Mouse (Mus musculus) E14TG2a.4 (cell line): ENCODE results near the gene Sod1.

Experiments
- CTCF ChIP-seq: conservative IDR thresholded peaks from 2 replicates; pipeline ENCODE4 v1.5.1; 2014; ENCODE audit warnings: low read length
- NANOG ChIP-seq: IDR thresholded peaks from 2 replicates; pipeline ENCODE4 v1.6.1; 2014; ENCODE audit warnings: borderline replicate concordance, low read length, mixed read lengths

DNA sequence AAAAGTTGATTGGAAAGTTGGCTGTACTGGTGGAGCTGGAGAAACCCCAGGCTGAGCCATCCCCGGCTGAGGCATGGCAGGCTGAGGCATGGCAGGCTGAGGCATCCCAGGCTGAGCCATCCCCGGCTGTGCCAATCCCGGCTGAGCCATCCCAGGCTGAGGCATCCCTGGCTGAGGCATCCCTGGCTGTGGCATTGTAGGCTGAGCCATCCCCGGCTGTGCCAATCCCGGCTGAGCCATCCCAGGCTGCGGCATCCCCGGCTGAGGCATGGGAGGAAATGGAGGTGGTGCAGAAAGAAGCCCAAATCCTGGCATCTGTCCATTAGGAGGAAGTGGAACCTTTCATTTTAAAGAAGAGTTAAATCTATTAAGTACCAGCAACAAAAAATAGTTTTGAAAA is 29.5 kb downstream of the Sod1 start:
- TF ChIP-seq CTCF (no peak), NANOG (no peak)
